Mouse (Mus musculus): Measurements from ENCODE around the gene Cpsf3.

Cpsf3 gene

DNA sequence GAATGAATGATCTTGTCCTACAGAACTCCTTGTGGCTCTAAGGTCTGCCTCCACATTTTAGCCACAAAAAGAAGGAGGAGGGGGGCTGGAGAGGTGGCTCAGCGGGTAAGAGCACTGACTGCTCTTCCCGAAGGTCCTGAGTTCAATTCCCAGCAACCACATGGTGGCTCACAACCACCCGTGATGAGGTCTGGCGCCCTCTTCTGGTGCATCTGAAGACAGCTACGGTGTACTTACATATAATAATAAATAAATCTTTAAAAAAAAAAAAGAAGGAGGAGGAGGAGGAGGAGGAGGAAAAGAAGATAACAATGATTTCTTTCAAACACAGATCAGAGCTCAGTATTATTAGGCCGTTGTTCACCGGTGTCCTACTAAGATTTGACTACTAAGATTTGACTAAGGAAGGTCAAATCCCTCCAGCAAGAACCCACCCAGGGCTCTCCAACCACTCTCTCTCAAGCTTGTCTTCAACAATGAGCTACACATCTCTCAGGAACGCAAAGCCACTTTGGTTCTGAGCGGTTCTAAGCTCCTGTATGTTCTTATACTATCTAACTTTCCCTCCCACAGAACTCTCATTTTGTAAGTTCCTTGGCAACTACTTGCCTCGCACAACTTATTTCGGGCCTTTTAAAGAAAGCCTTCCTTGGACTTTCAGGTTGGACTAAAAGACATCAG, at the start of gene Cpsf3:
Gene Cpsf3 (plus strand): TSS at position 631 of the 681 bp plus-strand sequence.
- TF ChIP-seq GATA4 (IDR thresholded peaks at IDR 0.05; ENCODE audit: insufficient replicate concordance, low read length) = no peak

DNA sequence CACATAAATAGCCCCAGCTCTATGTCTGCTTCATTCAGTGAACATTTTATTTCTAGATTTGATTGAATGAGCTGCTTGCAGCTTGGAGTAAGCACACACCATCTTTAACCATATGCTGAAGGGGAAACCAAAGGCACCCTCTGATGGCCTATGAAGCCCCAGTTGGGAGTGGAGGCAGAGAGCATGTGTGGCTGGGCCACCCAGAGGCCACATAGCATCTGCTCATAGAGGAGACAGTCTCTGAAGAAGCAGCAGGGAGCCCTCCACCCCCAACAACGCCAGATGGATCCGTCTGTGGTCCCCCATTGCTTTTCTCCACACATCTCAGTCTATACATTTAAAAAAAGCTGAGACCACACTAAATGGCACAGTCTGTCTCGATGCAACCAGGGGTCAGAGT, 43.2 kb upstream of the Cpsf3 start:
- no peak for TF ChIP-seq GATA4 (IDR thresholded peaks at IDR 0.05; ENCODE audit: insufficient replicate concordance, low read length)

DNA sequence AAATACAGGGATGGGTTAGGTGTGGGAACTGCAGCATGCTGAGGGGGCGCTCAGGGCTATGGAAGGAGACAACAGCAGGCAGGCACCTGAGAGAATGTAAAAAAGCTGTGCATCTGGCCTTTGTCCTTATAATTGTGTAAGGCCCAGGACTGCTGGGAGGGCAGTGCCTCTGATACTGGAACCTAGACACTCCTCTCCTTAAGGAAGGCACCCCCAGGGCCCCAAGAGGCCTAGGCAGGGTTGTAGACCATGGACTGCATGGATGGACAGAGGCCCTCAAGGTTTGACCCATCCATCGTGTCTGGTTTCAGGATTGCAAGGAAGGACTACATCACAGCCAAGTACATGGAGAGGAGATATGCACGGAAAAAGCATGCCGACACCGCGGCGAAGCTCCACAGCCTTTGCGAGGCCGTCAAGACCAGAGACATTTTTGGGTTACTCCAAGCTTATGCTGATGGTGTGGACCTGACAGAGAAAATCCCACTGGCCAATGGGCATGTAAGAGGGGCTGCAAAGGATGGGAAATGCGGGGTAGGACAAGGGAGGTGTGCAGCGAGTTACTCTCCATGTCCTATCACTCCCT, 40.7 kb upstream of the Cpsf3 start:
- TF ChIP-seq GATA4 (IDR thresholded peaks at IDR 0.05; ENCODE audit: insufficient replicate concordance, low read length) = no peak

DNA sequence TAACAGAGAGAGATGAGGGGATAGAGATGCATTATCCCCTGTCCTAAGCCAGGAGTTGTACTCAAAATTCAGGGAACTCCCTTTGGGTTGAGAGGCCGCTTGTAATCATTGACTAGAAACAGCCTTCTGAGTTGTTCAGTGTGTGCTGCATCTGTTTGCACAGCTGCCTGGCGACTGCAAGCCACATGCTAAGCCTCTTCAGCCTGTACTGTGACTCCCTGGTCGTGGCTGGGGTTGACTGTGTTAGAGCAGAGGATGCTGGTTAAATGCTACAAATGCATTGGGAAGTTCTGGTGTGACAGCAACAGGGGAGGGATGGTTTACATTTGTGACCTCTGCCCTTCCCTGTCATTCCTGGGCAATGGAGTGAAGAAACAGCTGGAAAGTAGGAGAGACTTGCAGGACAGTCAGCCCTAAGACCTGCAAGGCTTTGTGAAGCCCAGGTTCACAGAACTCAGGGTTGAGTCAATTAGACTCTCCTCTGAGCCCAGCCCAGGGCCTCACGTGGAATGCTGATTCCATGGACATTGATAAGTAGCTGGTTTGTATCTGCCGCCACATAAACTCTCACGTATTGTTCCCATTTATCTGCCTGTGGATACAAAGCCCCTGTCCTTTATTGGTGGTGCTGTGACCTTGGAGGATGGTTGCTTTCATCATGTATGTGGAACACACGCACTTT, 37.3 kb upstream of the Cpsf3 start:
- no peak for TF ChIP-seq GATA4 (IDR thresholded peaks at IDR 0.05; ENCODE audit: insufficient replicate concordance, low read length)

DNA sequence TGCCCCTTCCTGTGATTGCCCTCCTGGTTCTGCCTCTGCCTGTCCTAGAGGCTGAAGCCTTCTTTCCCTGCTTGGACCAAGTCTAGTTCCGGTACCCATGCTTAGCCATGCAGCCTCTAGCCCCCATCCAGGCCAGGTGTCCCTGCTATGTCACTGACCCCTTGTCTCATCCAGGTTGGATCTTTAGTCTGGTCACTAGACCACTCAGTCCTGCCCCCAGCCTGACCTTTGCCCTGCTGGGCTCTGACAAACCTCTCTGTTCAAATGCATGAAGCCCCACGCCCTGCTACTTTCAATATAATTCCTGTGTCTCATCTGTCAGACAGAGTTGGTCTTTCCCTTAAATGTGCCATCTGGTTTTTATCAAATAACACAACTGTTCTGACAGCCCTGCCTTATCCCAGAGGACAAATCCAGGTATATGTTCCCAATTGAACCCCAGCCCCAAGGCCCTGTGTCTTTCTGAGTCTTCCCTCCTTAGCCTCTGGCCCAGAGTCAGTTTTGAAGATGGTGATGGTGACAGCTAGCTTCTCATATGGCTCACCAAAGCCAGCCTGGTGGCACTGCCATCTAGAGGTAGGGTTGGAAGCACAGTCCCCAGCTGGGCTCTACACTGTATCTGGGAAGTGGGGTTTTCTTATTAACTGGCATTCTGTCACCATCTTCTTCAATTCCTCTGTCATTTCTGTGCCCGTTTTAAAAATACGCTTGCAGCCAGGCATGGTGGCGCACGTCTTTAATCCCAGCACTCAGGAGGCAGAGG, 24.5 kb upstream of the Cpsf3 start:
- TF ChIP-seq GATA4 (IDR thresholded peaks at IDR 0.05; ENCODE audit: insufficient replicate concordance, low read length) = no peak

DNA sequence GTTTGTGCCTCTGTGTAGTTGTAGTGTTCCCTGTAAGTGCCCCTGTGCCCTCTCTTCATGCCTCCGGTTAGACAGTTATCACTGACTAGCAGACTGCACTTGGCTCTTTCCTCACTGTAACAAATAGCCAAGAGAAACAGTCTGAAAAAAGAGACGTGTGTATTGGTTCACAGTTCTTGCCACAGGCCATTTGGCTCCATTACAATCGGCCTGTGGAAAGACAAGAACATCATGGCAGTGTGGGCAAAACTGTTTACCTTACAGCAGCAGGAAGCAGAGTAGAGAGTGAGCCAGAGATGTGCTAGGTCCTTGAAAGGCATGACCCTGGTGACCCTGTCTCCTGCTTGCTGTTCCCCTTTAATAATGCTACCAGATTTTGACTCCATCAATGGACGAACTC, 23.7 kb upstream of the Cpsf3 start:
- no peak for TF ChIP-seq GATA4 (IDR thresholded peaks at IDR 0.05; ENCODE audit: insufficient replicate concordance, low read length)

DNA sequence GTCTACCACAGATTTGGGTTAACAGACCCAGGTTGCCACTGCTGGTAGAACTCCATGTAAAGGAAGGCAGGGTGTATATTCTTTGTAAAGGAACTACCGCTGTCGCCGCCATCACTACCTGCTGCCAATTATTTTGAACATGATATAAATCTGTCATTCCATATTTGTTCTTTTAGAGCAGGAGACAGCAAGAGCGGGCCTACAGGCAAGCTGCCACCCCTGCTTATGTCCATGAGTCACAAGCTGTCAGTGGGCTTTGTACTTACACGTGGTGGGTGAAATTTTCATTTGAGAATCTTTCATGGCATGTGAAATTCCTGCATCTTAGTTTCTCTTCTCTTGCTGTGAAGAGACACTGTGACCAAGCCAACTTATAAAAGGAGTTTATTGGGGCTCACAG, 21.9 kb upstream of the Cpsf3 start:
- TF ChIP-seq GATA4 (IDR thresholded peaks at IDR 0.05; ENCODE audit: insufficient replicate concordance, low read length) = no peak

DNA sequence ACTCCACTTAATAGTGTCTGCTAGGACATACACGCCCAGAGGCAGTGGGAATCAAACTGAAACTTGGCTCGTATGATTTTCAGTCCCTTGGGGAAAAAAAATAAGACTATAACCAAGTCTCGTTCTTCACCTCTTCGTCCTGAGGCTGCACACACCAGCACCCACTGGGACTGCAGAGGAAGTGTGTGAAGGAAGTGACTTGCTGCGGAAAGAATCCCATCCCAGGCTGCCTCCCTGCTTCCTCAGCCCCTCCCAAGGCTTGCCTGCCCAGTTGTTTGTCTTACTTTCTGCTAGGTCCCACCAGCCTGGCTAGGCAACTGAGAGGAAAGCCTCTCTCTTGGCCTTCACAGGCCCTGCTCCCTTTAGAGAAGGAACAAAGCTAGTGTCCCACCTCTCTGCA, 20.9 kb upstream of the Cpsf3 start:
- TF ChIP-seq GATA4 (IDR thresholded peaks at IDR 0.05; ENCODE audit: insufficient replicate concordance, low read length) = no peak

DNA sequence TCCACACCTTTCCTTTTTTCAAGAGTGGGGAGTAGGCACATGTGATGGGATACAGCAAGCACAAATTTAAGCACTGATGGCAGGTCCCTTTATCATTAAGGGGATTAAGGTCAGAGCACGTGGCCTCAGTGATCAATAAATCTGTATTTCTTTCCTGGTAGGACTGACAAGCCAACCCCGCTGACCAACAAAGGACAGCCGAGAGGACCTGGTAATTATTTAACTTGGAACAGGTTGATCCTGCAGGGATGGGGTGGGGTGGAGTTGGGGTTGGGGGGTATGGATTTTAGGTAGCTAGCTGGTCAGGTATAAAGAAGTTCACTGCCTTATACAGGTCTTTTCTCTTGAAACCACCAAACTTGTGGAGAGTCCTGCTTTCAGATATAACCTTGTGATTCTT, 20.2 kb upstream of the Cpsf3 start:
- no peak for TF ChIP-seq GATA4 (IDR thresholded peaks at IDR 0.05; ENCODE audit: insufficient replicate concordance, low read length)

DNA sequence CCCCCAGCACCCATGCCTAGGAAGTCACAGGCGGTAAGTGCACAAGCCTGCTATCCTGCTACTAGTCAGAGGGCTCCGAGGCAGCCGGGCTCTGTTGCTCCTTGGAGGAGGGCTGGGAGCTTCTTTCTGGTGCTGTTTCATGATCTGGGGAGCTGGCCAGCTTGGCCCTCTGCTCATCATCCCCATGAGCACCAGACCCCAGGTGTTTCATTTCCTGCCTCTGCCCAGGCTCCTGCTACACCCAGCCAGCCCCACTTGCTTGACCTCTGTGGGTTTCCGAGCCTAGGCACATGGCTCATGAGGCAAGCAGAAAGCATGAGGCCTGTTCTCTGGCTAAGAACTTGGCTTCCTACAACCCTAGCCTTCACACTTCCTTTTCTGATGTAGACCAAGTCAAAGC, 19.7 kb upstream of the Cpsf3 start:
- no peak for TF ChIP-seq GATA4 (IDR thresholded peaks at IDR 0.05; ENCODE audit: insufficient replicate concordance, low read length)

DNA sequence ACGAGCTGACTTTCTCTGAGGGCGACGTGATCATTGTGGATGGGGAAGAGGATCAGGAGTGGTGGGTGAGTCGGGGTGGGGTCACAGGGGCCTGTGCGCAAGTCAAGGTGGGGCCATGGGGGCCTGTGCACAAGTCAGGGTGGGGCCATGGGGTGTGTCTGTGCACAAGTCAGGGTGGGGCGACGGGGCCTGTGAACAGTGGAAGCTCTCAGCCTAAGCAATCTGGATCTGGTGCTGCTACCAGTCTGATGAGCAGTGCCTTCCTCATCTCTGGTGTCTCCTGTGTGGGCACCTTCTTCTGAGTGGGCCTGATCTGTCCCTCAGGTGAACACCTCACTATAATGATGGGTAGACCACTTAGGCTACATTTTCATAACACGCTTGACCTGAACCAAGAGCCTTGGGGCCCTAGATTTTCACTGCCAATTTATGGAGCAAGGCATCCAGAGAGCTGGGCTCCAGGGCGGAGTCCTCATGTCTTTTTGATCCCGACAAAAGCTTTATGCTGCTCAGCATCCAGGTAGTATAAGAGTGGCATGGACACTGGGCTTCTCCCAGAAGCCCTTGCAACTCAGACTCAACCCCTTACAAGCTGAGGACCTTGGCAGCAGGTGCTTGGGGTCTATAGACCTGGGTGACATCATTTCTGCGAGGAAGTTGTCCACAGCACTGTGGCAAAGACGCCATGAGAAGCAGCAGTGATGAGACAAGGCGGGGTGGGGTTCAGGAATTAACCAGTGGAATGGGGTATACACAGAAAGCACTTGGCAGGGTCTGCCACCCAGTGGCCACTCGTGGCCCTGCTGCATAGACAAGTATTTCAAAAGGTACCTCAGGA, 19.0 kb upstream of the Cpsf3 start:
- no peak for TF ChIP-seq GATA4 (IDR thresholded peaks at IDR 0.05; ENCODE audit: insufficient replicate concordance, low read length)

DNA sequence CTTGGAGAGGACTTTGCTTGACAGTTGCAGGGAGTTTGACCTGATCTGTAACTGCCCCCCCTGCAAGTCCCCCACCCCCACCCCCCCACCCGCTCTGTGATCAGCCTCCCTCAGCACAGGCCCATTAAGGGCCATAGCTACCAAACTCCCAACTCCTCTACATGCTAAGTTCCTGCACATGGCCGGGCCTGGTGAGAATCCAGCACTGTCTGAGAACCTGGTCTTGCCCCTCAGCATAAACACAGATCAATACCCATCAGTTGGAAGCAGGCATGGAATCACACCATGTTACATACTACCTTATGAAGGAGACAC, 18.4 kb upstream of the Cpsf3 start:
- no peak for TF ChIP-seq GATA4 (IDR thresholded peaks at IDR 0.05; ENCODE audit: insufficient replicate concordance, low read length)

DNA sequence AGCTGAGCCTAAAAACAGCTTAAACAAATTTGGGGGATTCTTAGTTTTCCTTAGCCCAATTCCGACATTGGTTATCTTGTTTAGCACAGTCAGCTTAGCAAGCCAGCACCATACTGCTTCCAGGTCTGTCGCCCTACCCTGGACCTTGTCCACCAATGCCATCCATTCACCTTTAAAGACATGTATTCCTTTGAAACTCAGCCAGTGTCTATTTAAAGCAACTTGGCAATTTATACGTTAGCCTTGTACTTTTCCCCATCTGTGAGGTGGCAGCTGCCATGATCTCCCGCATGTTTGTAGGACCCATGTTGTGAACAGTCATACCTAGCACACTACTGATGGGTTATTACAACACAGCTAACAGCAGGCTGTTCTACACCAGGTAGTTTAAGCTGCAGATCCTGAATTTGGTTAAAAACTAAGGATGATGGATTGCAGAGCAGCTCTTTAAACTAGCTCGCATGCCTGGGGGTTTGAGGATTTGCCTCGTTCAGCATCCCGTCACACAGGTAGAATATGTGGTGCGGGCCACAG, 17.0 kb upstream of the Cpsf3 start:
- TF ChIP-seq GATA4 (IDR thresholded peaks at IDR 0.05; ENCODE audit: insufficient replicate concordance, low read length) = no peak

DNA sequence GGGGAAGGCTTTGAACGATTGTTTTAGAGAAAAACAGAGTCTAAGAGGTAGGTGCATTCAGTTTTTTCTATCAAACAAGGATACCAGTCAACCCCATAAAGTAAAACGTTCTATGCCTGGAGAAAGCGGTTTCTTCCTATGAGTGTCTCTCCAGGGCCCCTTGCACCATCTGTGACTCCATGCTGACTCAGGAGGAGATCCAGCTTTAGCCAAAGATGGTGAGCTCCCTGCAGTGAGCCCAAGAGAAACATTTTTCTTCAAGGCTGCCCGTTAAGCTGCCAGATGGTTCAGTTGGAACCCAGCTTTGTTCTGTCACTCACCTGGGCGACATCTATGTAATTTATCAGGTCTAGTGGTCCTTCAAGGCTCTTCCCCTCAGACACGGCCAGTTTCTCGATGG, 10.7 kb upstream of the Cpsf3 start:
- no peak for TF ChIP-seq GATA4 (IDR thresholded peaks at IDR 0.05; ENCODE audit: insufficient replicate concordance, low read length)

DNA sequence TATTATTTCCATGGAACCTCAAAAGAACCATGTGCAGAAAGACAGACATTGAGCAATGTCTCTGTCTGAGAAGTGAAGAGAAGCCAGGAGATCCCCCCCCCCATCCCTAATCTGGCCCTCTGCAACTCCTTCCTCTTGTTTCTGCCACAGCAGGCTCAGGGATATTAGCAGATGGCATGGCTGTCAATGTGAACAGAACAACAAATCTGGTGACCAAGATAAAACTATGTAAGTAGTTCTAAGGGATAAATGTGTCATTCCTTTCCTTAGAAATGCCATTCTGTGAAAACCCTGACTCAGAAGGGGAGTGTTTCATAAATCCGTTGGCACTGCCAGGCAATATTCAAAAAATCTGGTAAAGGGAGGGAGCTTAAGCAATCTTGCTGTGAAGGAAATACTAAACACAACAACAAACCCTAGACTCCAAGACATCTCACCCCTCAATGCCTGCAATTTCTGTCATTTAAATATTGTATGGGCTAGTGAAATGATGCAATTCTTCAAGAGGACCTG, 7.8 kb upstream of the Cpsf3 start:
- TF ChIP-seq GATA4 (IDR thresholded peaks at IDR 0.05; ENCODE audit: insufficient replicate concordance, low read length) = no peak
